Mouse (Mus musculus): ENCODE measurements around the gene Nr6a1.

DNA sequence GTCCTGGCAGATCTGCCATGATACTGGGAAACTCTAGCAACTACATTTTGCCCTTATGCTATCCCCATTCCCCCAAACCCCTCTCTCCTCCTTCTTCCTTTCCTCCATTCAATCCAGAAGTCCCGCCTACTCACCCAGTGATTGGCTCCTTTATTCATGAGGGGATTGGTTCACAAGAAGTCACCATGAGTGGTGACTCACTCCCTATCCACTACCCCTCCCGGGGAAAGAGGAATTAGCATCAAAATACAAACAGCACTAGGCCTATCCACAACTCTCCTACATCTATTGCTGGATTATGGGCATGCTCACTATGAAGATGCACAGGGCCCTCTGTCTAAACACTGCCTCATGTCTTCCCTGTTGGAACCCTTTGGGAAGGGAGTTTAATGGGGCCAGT, 16.5 kb upstream of the Nr6a1 start:
- TF ChIP-seq MAFK (IDR thresholded peaks at IDR 0.05; ENCODE audit: insufficient replicate concordance, low read length) (no peak), USF2 (conservative IDR thresholded peaks at IDR 0.05; ENCODE audit: low read depth, low read length) (no peak), POLR2A (IDR thresholded peaks at IDR 0.05; ENCODE audit: low read depth, low read length) (no peak), MXI1 (IDR thresholded peaks at IDR 0.05; ENCODE audit: low read depth, low read length) (no peak), E2F4 (IDR thresholded peaks at IDR 0.05; ENCODE audit: insufficient replicate concordance, low read depth, low read length) (no peak)
